Mouse (Mus musculus) myocyte (in vitro differentiated cells): ENCODE data around the gene Dab2. TPM values are rescaled to one million over a fixed set of nuclear protein-coding genes. Genes with fewer than 3 reads are reported as not detected.

Experiments
- H3K27me3 ChIP-seq: one replicate; pipeline ENCODE4 v1.6.1; 2011; ENCODE audit not compliant: control insufficient read depth, insufficient read depth, insufficient read length
- H3K36me3 ChIP-seq: one replicate; pipeline ENCODE4 v1.6.1; 2011; ENCODE audit not compliant: control insufficient read depth, insufficient read depth
- H3K4me2 ChIP-seq: one replicate; pipeline ENCODE4 v1.6.1; 2011; ENCODE audit warnings: low read depth, control low read depth
- H3K4me3 ChIP-seq: one replicate; pipeline ENCODE4 v1.5.1; 2011; ENCODE audit warnings: mild to moderate bottlenecking, control low read depth, moderate library complexity
- H3K79me2 ChIP-seq: one replicate; pipeline ENCODE4 v1.6.1; 2011; ENCODE audit not compliant: control insufficient read depth, insufficient read depth
- H3ac ChIP-seq: one replicate; pipeline ENCODE4 v1.6.1; 2011; ENCODE audit not compliant: control insufficient read depth, insufficient read length
- CEBPB ChIP-seq: IDR thresholded peaks from 2 replicates; pipeline ENCODE4 v1.6.1; 2011; ENCODE audit warnings: mild to moderate bottlenecking, moderate library complexity; ENCODE audit not compliant: poor library complexity, insufficient read depth, severe bottlenecking
- E2F4 ChIP-seq: IDR thresholded peaks from one replicate; pipeline ENCODE4 v1.6.1; 2011; ENCODE audit warnings: mild to moderate bottlenecking, control low read depth, moderate library complexity; ENCODE audit not compliant: insufficient read depth
- MAX ChIP-seq: IDR thresholded peaks from one replicate; pipeline ENCODE4 v1.6.1; 2011; ENCODE audit warnings: low read depth, mild to moderate bottlenecking, control low read depth
- MYOD1 ChIP-seq, 3 experiments: IDR thresholded peaks; one replicate each; pipeline ENCODE4 v1.6.1; 2011; ENCODE audit warnings: control low read depth in 2 of 3, low read depth in 2 of 3, mild to moderate bottlenecking in 2 of 3, moderate library complexity in 1 of 3; ENCODE audit not compliant: insufficient read length in 2 of 3, control insufficient read depth in 1 of 3
- MYOG ChIP-seq, 3 experiments: IDR thresholded peaks; one replicate each; pipeline ENCODE4 v1.6.1; 2011; ENCODE audit warnings: control low read depth in 2 of 3, low read depth in 2 of 3, mild to moderate bottlenecking in 2 of 3; ENCODE audit not compliant: insufficient read length in 2 of 3, control insufficient read depth in 1 of 3, insufficient read depth in 1 of 3
- POLR2A ChIP-seq: IDR thresholded peaks from one replicate; pipeline ENCODE4 v1.6.1; 2011; ENCODE audit warnings: low read depth, mild to moderate bottlenecking, control low read depth, moderate library complexity; ENCODE audit not compliant: insufficient read length
- POLR2AphosphoS2 ChIP-seq: IDR thresholded peaks from one replicate; pipeline ENCODE4 v1.6.1; 2011; ENCODE audit warnings: low read depth, control low read depth; ENCODE audit not compliant: insufficient read length
- REST ChIP-seq: IDR thresholded peaks from one replicate; pipeline ENCODE4 v1.6.1; 2011; ENCODE audit warnings: mild to moderate bottlenecking, control low read depth, moderate library complexity; ENCODE audit not compliant: insufficient read depth, insufficient read length
- SRF ChIP-seq: IDR thresholded peaks from one replicate; pipeline ENCODE4 v1.6.1; 2011; ENCODE audit warnings: low read depth; ENCODE audit not compliant: control insufficient read depth, insufficient read length
- TCF12 ChIP-seq: IDR thresholded peaks from one replicate; pipeline ENCODE4 v1.6.1; 2011; ENCODE audit warnings: mild to moderate bottlenecking, control low read depth; ENCODE audit not compliant: poor library complexity, insufficient read depth, severe bottlenecking
- TCF3 ChIP-seq: IDR thresholded peaks from one replicate; pipeline ENCODE4 v1.6.1; 2011; ENCODE audit warnings: low read depth, control low read depth; ENCODE audit not compliant: insufficient read length
- USF1 ChIP-seq: IDR thresholded peaks from one replicate; pipeline ENCODE4 v1.6.1; 2011; ENCODE audit warnings: low read depth, mild to moderate bottlenecking, control low read depth, moderate library complexity
- polyA plus RNA-seq: library from polyadenylated mRNA; unstranded; fragments of >200 nt; fragmentation: generic; extraction: Trizol; gene quantifications from one replicate; pipeline ENCODE4 v1.2.1, GENCODE M21; 2012; ENCODE audit warnings: missing spikeins

Gene Dab2
- polyA plus RNA-seq, 1 experiment = 9.8 TPM

- TF ChIP-seq CEBPB (peak; percentile 87), TCF12 (no peak), MAX (no peak), SRF (no peak), REST (no peak), TCF3 (no peak), POLR2AphosphoS2 (no peak), MYOG (IDR thresholded peaks at IDR 0.05; ENCODE audit: control insufficient read depth in 1 of 3, insufficient read depth in 1 of 3, insufficient read length in 2 of 3, low read depth in 2 of 3) (no peak)
- H3K4me3 ChIP-seq = no peak overlapping the region
- H3K36me3 ChIP-seq = no peaks in the 10 kb centered on the region
- peak overlapping the region; percentile 57 for H3K4me2 ChIP-seq
- H3K27me3 ChIP-seq = no peaks in the 10 kb centered on the region
- no peak overlapping the region for H3ac ChIP-seq
- peaks cover 20% of the 10 kb centered on the region for H3K79me2 ChIP-seq
Observed at GRCm38 (mm10) chr15:6411334-6411733, 111.7 kb downstream of the Dab2 start.

GRCm38 (mm10) chr15:6415317-6415716 lies 115.7 kb downstream of the Dab2 start:
- Histone ChIP-seq H3K27me3 (no peaks in the 10 kb centered on the region), H3K79me2 (peaks cover 3% of the 10 kb centered on the region), H3K4me2 (no peak overlapping the region), H3K36me3 (peaks cover 17% of the 10 kb centered on the region), H3K4me3 (no peak overlapping the region), H3ac (no peak overlapping the region)
- TF ChIP-seq REST (no peak), TCF3 (no peak), MYOG (IDR thresholded peaks at IDR 0.05; ENCODE audit: control insufficient read depth in 1 of 3, insufficient read depth in 1 of 3, insufficient read length in 2 of 3, low read depth in 2 of 3) (no peak), SRF (no peak), TCF12 (no peak), E2F4 (no peak), POLR2AphosphoS2 (no peak), CEBPB (no peak), MAX (no peak), POLR2A (no peak), MYOD1 (IDR thresholded peaks at IDR 0.05; ENCODE audit: control insufficient read depth in 1 of 3, insufficient read length in 2 of 3, low read depth in 2 of 3) (no peak), USF1 (no peak)

- no peak overlapping the region for H3ac ChIP-seq
- peaks cover 22% of the 10 kb centered on the region for H3K36me3 ChIP-seq
- no peak overlapping the region for H3K4me2 ChIP-seq
- no peaks in the 10 kb centered on the region for H3K27me3 ChIP-seq
- TF ChIP-seq POLR2A (no peak), USF1 (no peak), SRF (no peak)
- no peaks in the 10 kb centered on the region for H3K79me2 ChIP-seq
- H3K4me3 ChIP-seq = no peak overlapping the region
Observed at GRCm38 (mm10) chr15:6431777-6432176, 132.2 kb downstream of the Dab2 start.

DNA sequence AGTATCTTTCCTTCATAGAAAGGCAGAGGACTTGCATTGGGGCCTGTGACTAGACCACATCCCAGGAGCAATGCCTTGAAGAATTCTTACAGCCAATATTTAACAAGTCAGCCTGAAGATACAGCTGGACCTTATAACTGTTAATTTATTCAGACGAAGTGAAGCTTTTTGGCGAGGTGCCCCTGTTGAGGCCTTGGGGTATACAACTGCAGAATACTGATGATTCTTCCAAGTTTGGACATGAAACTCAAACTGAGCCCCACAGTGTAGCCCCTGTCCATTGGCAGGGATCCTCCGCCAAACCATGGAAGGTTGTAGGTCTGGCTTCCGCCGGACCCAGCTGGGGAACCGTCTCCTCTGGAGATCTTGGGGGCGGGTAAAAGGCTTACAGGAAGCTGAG lies 132.8 kb downstream of the Dab2 start:
- no peaks in the 10 kb centered on the region for H3K27me3 ChIP-seq
- peaks cover 24% of the 10 kb centered on the region for H3K36me3 ChIP-seq
- no peak overlapping the region for H3K4me3 ChIP-seq
- no peak for TF ChIP-seq E2F4
- no peak overlapping the region for H3ac ChIP-seq
- H3K4me2 ChIP-seq = no peak overlapping the region
- no peaks in the 10 kb centered on the region for H3K79me2 ChIP-seq

DNA sequence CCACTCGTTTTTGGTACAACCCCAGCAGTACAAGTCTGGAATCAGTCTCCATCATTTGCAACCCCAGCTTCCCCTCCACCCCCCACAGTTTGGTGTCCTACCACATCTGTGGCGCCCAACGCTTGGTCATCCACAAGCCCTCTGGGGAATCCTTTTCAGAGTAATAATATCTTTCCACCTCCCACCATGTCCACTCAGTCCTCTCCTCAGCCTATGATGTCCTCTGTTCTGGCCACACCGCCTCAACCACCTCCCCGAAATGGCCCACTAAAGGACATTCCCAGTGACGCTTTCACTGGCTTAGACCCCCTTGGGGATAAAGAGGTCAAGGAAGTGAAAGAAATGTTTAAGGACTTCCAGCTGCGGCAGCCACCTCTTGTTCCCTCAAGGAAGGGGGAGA lies 135.7 kb downstream of the Dab2 start:
- H3K79me2 ChIP-seq = no peaks in the 10 kb centered on the region
- TF ChIP-seq MYOD1 (IDR thresholded peaks at IDR 0.05; ENCODE audit: control insufficient read depth in 1 of 3, insufficient read length in 2 of 3, low read depth in 2 of 3) = no peak
- TF ChIP-seq TCF3 = no peak
- no peak for TF ChIP-seq E2F4
- no peak for TF ChIP-seq USF1
- no peak for TF ChIP-seq MYOG (IDR thresholded peaks at IDR 0.05; ENCODE audit: control insufficient read depth in 1 of 3, insufficient read depth in 1 of 3, insufficient read length in 2 of 3, low read depth in 2 of 3)
- no peak for TF ChIP-seq REST
- no peak for TF ChIP-seq POLR2AphosphoS2
- TF ChIP-seq MAX = no peak
- TF ChIP-seq TCF12 = no peak
- TF ChIP-seq POLR2A = no peak
- no peak for TF ChIP-seq SRF
- no peak overlapping the region for H3K4me2 ChIP-seq
- H3K36me3 ChIP-seq = peaks cover 25% of the 10 kb centered on the region
- no peak overlapping the region for H3K4me3 ChIP-seq
- no peaks in the 10 kb centered on the region for H3K27me3 ChIP-seq
- no peak overlapping the region for H3ac ChIP-seq

DNA sequence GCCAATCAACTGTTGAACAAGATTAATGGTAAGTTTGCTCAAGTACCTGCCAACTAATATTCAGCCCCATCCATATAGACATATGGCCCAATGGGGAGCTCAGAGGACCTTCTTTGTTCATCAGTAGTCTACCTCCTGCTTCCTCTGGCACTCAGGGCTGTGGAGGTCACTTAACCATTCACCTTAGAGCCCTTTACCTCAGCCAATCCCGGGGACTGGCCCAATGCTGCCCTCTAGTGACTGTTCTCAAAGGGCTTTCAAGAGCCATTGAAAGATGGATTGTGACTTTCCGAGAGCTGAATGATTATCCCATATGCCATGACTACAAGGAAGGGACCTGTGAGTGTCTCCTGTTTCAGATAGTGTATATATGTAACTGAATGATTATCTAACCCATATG lies 136.2 kb downstream of the Dab2 start:
- Histone ChIP-seq H3K36me3 (peaks cover 25% of the 10 kb centered on the region), H3ac (no peak overlapping the region), H3K27me3 (no peaks in the 10 kb centered on the region), H3K4me3 (no peak overlapping the region), H3K4me2 (no peak overlapping the region), H3K79me2 (no peaks in the 10 kb centered on the region)
- TF ChIP-seq MYOG (IDR thresholded peaks at IDR 0.05; ENCODE audit: control insufficient read depth in 1 of 3, insufficient read depth in 1 of 3, insufficient read length in 2 of 3, low read depth in 2 of 3) (no peak), E2F4 (no peak)
